Mouse (Mus musculus): Measurements from ENCODE around the gene Sox5. TPM values are rescaled to one million over a fixed set of nuclear protein-coding genes. Genes with fewer than 3 reads are reported as not detected.

The Sox5 gene
- total RNA-seq, 4 experiments from 2014 or later = 46.1 to 57.5 (median 51.3) TPM

GRCm38 (mm10) chr6:144445761-144446373 is 335.9 kb downstream of the Sox5 start:
- no peak for DNase-seq (ENCODE audit: low spot score in 2 of 2)

DNA sequence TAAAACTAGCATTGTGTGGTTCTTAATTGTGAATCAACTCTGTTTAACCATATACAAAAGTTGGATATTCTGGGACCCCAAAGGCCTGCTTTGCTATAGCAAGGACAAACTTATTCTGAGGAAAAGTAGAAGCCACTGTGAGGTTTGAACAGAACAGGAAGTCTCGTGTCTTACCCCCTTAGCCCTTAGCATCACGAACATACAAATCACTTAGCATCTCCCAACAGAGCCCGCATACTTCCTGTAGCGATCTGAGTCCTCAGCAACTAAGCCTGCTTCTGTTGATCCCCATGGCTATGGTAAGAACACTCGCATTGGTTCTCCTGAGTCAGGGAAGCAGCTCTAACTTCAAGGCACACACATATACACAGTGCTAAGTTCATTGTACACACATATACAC is 337.4 kb downstream of the Sox5 start:
- DNase-seq (ENCODE audit: low spot score in 2 of 2) = no peak

DNA sequence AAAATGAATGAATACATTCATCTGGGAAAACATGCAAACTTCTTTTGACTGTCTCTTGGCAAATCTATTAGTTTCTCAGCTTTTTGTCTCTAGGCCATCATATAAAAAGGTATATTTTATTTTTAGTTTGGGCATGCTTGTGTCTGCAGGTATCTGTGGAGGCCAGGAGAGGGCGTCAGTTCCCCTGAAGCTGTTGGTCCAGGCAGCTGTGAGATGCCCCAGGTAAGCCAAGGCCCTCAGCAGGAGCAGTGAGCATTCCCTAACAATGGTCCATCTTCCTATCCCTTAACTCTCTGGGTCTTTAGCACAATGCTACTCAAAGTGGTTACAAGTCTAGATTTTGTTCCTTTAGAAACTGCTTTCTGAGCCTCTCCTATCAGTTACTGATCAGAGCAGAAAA is 338.1 kb downstream of the Sox5 start:
- no peak for DNase-seq (ENCODE audit: low spot score in 2 of 2)

DNA sequence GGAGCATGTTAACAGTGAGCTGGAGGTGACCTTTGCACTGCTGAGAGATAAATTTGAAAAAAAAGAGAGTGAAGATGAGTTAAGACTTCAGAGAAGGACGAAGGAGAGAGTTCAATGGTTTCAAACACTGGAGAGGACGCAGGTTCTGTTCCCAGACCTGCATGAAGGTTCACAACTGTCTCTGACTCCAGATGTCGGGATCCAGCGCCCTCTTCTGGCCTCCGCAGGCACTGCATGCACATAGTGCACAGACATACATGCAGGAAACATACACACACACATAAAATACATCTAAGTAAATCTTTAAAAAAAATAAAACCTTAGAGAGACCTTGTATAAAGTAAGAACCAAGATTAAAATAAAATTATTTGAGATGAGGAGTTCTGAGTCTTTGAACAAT is 352.5 kb downstream of the Sox5 start:
- no peak for DNase-seq (ENCODE audit: low spot score in 2 of 2)

- DNase-seq (ENCODE audit: low spot score in 2 of 2) = no peak
Observed at GRCm38 (mm10) chr6:144408030-144408429, 373.7 kb downstream of the Sox5 start.

- DNase-seq (ENCODE audit: low spot score in 2 of 2) = no peak
Observed at GRCm38 (mm10) chr6:144398115-144398514, 383.7 kb downstream of the Sox5 start.

DNA sequence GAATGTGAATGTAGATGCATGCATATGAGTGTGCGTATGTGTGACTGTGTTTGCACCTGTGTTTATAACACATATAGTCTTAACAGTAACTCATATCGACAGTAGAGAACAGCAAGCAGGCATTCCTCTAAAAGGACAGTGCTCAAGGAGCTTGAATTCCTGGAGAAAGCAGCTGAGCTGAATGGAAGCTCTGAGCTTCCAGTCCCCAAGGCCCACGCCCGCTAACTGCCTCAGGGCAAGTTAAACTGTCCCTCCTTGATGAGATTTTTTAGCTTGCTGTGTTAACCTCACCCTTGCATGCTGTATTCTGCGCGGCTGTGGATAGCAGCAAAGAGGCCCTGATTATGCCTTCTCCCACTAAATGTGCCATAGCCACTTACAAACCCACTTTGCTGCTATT is 388.6 kb downstream of the Sox5 start:
- no peak for DNase-seq (ENCODE audit: low spot score in 2 of 2)

DNA sequence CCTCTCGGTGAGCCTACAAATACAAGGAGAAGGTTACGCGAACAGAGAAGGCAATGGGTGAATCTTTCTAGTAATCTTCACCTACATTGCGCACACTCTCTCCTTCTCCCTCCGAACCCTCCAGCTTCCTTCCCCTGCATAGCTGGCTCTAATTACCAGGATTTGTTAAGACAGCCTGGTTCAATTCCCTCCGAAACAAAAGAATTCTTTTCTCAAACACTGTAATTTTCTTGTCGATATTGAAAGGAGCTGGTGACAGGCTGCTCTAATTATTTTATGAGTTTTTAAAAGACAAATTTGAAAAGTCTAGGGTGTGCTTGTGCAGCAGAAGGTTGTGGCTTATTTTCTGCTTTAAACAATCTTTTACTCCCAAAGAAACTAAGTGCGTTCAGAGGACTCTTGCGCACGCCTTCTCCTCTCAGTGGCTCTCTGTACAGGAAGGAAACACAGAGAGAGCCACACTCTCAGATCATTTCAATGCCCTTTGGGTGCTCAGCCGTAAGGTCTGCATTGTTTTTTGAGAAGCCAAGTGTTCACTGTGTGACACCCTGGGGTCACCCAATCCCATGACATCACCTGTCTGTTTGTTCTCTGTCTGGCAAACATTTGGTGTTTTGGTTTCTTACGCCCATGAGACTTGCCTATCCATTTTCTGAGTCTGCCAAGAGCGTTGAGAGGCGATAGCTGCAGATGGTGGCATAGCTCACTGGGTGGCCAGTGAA is 392.3 kb downstream of the Sox5 start:
- no peak for DNase-seq (ENCODE audit: low spot score in 2 of 2)

DNA sequence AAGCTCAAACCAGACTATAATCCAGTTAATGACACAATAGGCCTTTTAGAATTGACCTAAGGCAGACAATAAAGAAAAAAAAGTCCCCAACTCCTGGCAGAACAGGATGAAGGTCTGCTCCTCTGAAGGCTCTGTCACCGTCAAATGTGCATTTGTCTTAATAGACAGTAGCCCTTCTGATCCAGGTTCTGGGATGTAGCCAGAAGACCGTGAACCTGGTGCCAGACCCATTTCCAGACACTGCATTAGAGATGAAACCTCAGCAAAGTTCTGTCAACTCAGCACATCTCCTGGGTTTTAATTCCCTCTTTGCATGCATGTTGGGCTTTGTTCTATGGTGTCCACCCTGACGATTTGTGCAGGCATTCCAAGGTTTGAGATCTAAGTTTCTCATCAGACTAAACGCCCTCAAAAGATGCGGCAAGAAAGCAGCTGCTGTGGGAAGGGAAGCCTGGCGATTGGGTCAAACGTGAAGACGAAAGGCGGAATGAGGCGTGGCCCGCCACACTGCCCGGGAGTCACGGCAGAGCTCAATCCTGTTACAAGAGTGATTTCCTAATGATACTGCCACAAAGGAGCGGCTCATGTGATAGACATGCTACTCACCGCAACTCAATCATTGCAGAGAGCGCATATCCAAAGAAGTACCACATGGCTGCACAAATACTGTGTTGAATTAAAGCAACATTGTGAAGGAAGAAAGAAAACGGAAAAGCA is 394.1 kb downstream of the Sox5 start:
- no peak for DNase-seq (ENCODE audit: low spot score in 2 of 2)

- no peak for DNase-seq (ENCODE audit: low spot score in 2 of 2)
Observed at GRCm38 (mm10) chr6:144380641-144381040, 401.1 kb downstream of the Sox5 start.

DNA sequence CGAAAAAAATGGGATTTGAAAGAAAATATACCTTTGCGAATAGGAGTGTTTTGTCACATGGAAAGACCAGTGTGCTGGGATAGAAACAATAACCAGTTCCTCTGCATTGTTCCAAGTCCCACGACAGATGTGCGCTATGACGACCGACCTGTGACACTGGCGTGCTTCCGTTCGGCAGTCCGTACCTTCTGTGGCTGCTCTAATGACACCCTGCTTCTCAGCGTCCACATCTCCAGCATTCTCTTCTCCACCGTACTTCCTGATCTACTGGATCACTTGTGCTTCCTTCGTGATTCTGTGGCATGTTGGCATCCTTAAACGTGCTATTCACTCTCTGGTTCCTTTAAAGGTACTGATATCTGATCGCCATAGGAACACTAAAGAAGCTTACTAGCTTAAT is 401.6 kb downstream of the Sox5 start:
- DNase-seq (ENCODE audit: low spot score in 2 of 2) = no peak

DNA sequence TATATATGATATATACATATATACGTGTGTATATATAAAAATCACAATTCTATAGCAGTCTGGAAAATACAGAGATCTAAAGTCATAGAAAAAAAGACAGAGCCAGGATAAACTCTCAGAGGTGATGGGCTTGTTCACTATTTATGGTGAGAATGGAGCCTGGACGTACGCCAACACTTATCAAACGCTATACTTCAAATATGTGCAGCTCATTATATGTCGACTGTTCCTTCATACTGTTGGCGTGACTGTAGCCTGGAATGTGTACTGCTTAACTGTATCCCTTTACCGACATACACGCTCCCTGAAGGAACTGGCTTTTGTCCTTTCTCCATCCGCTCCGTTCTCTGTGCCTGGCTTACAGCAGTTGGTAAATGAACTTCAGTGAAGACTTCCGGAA is 407.0 kb downstream of the Sox5 start:
- DNase-seq (ENCODE audit: low spot score in 2 of 2) = no peak

GRCm38 (mm10) chr6:144370699-144371098 is 411.1 kb downstream of the Sox5 start:
- no peak for DNase-seq (ENCODE audit: low spot score in 2 of 2)

DNA sequence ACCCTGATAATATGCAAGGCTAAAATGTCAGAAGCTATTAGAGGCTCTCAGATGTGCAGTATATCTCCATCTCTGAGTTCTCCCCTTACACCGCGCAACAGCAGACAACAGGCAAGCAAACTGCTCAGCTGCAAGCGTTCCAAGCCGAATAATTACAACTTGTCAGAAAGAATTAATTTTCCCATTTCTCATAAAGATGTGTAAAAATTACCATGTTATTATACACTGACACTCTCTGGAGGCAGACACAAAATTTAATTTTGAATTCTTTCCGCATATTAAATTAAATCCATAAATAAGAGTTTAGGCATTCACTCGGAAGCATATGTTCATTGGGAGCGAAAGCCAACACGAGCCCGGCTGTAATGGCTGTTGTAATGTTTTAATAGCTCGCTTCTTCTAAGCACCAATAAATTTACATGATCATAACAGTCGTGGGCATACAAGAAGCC is 414.1 kb downstream of the Sox5 start:
- no peak for DNase-seq (ENCODE audit: low spot score in 2 of 2)

DNA sequence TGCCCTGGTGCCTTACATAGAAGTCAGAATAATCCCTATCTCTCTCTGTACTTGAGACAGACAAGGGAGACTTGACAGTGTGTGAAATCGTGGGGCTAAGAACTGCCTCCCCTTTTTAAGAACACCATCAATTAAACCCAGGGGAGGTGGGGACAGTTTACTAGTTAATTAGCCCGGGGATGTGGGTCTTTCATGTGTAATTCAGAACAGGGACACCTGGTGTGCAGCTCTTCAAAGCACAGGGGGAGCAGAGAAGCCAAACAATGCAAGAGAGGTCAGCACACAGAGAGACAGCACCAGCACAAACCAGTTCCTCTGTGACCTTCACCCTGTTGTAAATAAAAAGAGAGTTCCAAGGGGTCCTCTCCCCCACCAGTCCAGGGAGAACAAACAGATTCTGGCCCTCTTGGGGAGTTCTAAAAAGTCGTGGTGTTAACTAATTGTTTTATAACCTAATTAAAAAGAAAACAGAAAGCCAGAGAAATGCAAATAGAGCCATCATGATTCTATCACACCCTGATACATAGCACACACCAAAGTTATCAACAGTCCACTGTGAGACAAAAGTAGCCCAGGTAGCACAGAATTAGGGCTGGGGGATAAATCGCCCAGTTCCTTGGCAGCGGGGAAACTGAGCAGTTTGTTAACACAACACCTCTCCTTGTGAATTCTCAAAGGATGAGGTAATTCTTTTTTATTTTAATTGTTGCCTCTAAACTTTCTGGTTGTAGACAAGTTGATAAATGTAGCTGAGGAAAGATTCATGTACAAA is 420.3 kb downstream of the Sox5 start:
- DNase-seq (ENCODE audit: low spot score in 2 of 2) = no peak

GRCm38 (mm10) chr6:144357081-144357480 is 424.7 kb downstream of the Sox5 start:
- no peak for DNase-seq (ENCODE audit: low spot score in 2 of 2)

DNA sequence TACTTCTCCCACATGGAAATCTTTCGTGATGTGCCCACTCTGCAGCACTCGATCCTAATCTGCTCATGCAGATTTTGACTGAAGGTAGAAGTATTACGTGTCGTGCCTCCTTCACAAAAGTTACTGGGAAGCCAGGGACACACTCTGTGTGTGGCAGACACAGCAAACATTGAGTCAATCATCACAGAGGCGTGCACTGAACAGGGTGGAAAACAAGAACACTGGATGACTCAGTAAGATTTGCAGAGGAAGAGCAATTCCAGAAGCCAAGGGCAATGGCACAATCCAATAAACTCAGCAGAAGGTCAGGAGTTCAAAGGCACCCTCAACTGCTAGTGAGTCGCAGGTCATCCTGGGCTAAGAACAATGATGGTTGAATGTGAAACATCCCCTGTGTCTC is 430.7 kb downstream of the Sox5 start:
- DNase-seq (ENCODE audit: low spot score in 2 of 2) = no peak

- peak in 1 of 2 experiments; percentile 12 for DNase-seq (ENCODE audit: low spot score in 2 of 2)
Observed at GRCm38 (mm10) chr6:144343338-144343737, 438.4 kb downstream of the Sox5 start.

GRCm38 (mm10) chr6:144339554-144339953 is 442.2 kb downstream of the Sox5 start:
- no peak for DNase-seq (ENCODE audit: low spot score in 2 of 2)

DNA sequence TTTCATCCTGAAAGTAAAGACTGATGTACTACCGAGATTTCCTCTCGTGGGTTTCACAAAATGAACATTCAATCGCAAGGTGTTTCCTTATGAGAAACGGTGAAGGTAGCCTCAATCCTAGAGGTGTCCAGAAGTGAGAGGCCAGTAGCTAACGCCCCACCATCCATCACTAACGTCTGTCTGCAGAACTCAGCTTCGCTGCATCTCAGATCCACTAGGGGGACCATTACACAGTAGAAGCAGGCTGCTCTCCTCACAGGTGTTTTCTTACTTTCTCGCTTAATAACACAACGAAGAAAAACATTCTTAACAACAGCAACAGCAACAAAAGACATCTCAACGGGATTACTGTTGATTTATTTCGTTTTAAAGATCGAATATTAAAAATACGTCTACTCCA is 442.8 kb downstream of the Sox5 start:
- no peak for DNase-seq (ENCODE audit: low spot score in 2 of 2)

DNA sequence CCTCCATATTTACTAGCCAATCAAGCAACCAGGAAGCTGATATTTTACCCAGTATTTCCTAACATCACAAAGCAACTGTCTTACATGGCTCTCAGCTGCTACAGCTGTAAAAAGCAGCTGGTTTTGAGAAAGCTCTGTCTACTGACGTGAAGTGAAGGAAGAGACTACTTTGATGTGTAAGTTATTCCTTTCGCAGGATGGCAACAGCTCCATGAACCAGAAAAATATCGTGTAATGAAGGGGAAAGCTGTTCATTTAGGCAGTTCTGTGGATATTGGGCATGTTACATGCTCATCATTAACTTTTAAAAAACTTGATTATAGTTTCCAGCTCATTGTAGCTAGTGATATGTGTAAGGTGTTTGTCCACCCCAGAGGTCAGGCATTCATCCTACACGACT is 443.6 kb downstream of the Sox5 start:
- DNase-seq (ENCODE audit: low spot score in 2 of 2) = no peak

DNA sequence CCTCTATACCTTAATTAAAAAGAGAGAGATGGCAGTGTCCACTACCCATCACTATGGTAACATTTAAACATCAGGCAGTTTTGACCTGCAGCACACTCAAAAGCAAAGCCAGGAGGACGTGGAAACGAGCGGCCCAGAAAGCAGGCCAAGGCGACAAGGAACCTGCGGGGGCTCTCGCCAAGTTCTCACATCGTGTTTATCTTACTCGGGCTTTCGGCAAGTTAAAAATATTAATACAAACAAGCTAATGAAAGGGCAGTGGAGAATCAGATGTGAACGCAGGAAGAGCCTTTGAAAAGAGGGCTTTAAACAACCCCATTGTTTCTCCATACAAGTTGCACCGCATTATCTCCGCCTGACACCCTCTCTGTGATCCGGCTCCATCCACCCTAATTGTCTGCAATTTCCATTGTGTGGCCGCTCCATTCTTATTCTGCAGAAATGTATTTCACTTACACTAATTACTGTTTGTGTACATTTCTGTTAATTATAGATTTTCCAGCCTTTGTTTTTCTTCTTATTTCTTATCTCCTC is 444.3 kb downstream of the Sox5 start:
- no peak for DNase-seq (ENCODE audit: low spot score in 2 of 2)
